Mouse (Mus musculus): ENCODE data around the gene Bag3. TPM values are rescaled to one million over a fixed set of nuclear protein-coding genes. Genes with fewer than 3 reads are reported as not detected.

The Bag3 gene
- polyA plus RNA-seq, 1 experiment from 2014 or later, result 3.7 TPM

GRCm38 (mm10) chr7:128583213-128583948, 60.0 kb downstream of the Bag3 start:
- H3K27ac ChIP-seq (ENCODE audit: low read depth), result no peak overlapping the region
- H3K27me3 ChIP-seq (ENCODE audit: insufficient read depth, low read length), result no peaks in the 10 kb centered on the region
- H3K9me3 ChIP-seq (ENCODE audit: low read length), result no peaks in the 10 kb centered on the region
- no peak overlapping the region for H3K4me2 ChIP-seq (ENCODE audit: low read depth, low read length)
- no peaks in the 10 kb centered on the region for H3K4me1 ChIP-seq (ENCODE audit: insufficient read depth)
- no peak overlapping the region for H3K9ac ChIP-seq (replicated peaks)
- 75% methylated on average over 6 of the region's 6 CpGs for WGBS (ENCODE audit: insufficient replicate concordance)
- no peak overlapping the region for H3K4me3 ChIP-seq (ENCODE audit: low read depth, low read length)
- no peak for ATAC-seq
- no peak for DNase-seq
- TF ChIP-seq CTCF (IDR thresholded peaks at IDR 0.05; ENCODE audit: low read depth), result no peak
- no peak for TF ChIP-seq EP300 (IDR thresholded peaks at IDR 0.05; ENCODE audit: low read depth)
- H3K36me3 ChIP-seq (replicated peaks; ENCODE audit: insufficient read depth, low read length), result no peaks in the 10 kb centered on the region

- 44% methylated on average over 4 of the region's 4 CpGs for WGBS (ENCODE audit: insufficient replicate concordance)
- ATAC-seq, result no peak
Observed at GRCm38 (mm10) chr7:128587334-128587933, 64.0 kb downstream of the Bag3 start.

GRCm38 (mm10) chr7:128591345-128592084, 68.1 kb downstream of the Bag3 start:
- Histone ChIP-seq H3K4me2 (ENCODE audit: low read depth, low read length) (no peak overlapping the region), H3K4me3 (ENCODE audit: low read depth, low read length) (no peak overlapping the region), H3K9ac (replicated peaks) (no peak overlapping the region), H3K27me3 (ENCODE audit: insufficient read depth, low read length) (no peaks in the 10 kb centered on the region), H3K27ac (ENCODE audit: low read depth) (no peak overlapping the region), H3K36me3 (replicated peaks; ENCODE audit: insufficient read depth, low read length) (no peaks in the 10 kb centered on the region), H3K4me1 (ENCODE audit: insufficient read depth) (0 out of 2 replicates have a peak, but pooled peaks cover 2% of the 10 kb centered on the region), H3K9me3 (ENCODE audit: low read length) (no peaks in the 10 kb centered on the region)
- 50% methylated on average over 9 of the region's 9 CpGs for WGBS (ENCODE audit: insufficient replicate concordance)
- TF ChIP-seq CTCF (IDR thresholded peaks at IDR 0.05; ENCODE audit: low read depth) (no peak), EP300 (IDR thresholded peaks at IDR 0.05; ENCODE audit: low read depth) (no peak)
- ATAC-seq, result no peak
- no peak for DNase-seq

More at GRCm38 (mm10) chr7:128587334-128587933, 64.0 kb downstream of the Bag3 start:
- Histone ChIP-seq H3K27me3 (ENCODE audit: insufficient read depth, low read length) (no peaks in the 10 kb centered on the region), H3K27ac (ENCODE audit: low read depth) (no peak overlapping the region), H3K4me2 (ENCODE audit: low read depth, low read length) (no peak overlapping the region), H3K36me3 (replicated peaks; ENCODE audit: insufficient read depth, low read length) (no peaks in the 10 kb centered on the region), H3K4me1 (ENCODE audit: insufficient read depth) (0 out of 2 replicates have a peak, but pooled peaks cover 2% of the 10 kb centered on the region), H3K9ac (replicated peaks) (no peak overlapping the region), H3K4me3 (ENCODE audit: low read depth, low read length) (no peak overlapping the region), H3K9me3 (ENCODE audit: low read length) (no peaks in the 10 kb centered on the region)
- TF ChIP-seq CTCF (IDR thresholded peaks at IDR 0.05; ENCODE audit: low read depth) (no peak), EP300 (IDR thresholded peaks at IDR 0.05; ENCODE audit: low read depth) (no peak)
- DNase-seq, result no peak

- WGBS (ENCODE audit: insufficient replicate concordance), result 20% methylated on average over 21 of the region's 21 CpGs
- H3K9ac ChIP-seq (replicated peaks), result no peak overlapping the region
- H3K4me1 ChIP-seq (ENCODE audit: insufficient read depth), result 0 out of 2 replicates have a peak, but pooled peaks cover 2% of the 10 kb centered on the region
- H3K36me3 ChIP-seq (replicated peaks; ENCODE audit: insufficient read depth, low read length), result no peaks in the 10 kb centered on the region
- no peak overlapping the region for H3K27ac ChIP-seq (ENCODE audit: low read depth)
- no peaks in the 10 kb centered on the region for H3K9me3 ChIP-seq (ENCODE audit: low read length)
- DNase-seq (no peak), ATAC-seq (no peak)
- H3K27me3 ChIP-seq (ENCODE audit: insufficient read depth, low read length), result no peaks in the 10 kb centered on the region
- peak overlapping the region; percentile 58 for H3K4me2 ChIP-seq (ENCODE audit: low read depth, low read length)
- peak overlapping the region; percentile 19; the same call in 1 of the 2 replicates for H3K4me3 ChIP-seq (ENCODE audit: low read depth, low read length)
- TF ChIP-seq CTCF (IDR thresholded peaks at IDR 0.05; ENCODE audit: low read depth) (no peak), EP300 (IDR thresholded peaks at IDR 0.05; ENCODE audit: low read depth) (no peak)
Observed at GRCm38 (mm10) chr7:128592118-128592935, 68.9 kb downstream of the Bag3 start.

- Histone ChIP-seq H3K4me1 (ENCODE audit: insufficient read depth) (0 out of 2 replicates have a peak, but pooled peaks cover 2% of the 10 kb centered on the region), H3K27me3 (ENCODE audit: insufficient read depth, low read length) (no peaks in the 10 kb centered on the region), H3K36me3 (replicated peaks; ENCODE audit: insufficient read depth, low read length) (no peaks in the 10 kb centered on the region), H3K4me3 (ENCODE audit: low read depth, low read length) (no peak overlapping the region), H3K9ac (replicated peaks) (no peak overlapping the region), H3K27ac (ENCODE audit: low read depth) (no peak overlapping the region), H3K4me2 (ENCODE audit: low read depth, low read length) (peak overlapping the region; percentile 58; the same call in 1 of the 2 replicates), H3K9me3 (ENCODE audit: low read length) (no peaks in the 10 kb centered on the region)
- TF ChIP-seq EP300 (IDR thresholded peaks at IDR 0.05; ENCODE audit: low read depth) (no peak), CTCF (IDR thresholded peaks at IDR 0.05; ENCODE audit: low read depth) (no peak)
- 45% methylated on average over 6 of the region's 6 CpGs for WGBS (ENCODE audit: insufficient replicate concordance)
- ATAC-seq, result no peak
- DNase-seq, result no peak
Observed at GRCm38 (mm10) chr7:128592936-128593241, 69.5 kb downstream of the Bag3 start.

Measured in liver, postnatal 0 days (tissue).